ENCODE assay signal across 10 mouse cellular contexts in the genomic region with DNA sequence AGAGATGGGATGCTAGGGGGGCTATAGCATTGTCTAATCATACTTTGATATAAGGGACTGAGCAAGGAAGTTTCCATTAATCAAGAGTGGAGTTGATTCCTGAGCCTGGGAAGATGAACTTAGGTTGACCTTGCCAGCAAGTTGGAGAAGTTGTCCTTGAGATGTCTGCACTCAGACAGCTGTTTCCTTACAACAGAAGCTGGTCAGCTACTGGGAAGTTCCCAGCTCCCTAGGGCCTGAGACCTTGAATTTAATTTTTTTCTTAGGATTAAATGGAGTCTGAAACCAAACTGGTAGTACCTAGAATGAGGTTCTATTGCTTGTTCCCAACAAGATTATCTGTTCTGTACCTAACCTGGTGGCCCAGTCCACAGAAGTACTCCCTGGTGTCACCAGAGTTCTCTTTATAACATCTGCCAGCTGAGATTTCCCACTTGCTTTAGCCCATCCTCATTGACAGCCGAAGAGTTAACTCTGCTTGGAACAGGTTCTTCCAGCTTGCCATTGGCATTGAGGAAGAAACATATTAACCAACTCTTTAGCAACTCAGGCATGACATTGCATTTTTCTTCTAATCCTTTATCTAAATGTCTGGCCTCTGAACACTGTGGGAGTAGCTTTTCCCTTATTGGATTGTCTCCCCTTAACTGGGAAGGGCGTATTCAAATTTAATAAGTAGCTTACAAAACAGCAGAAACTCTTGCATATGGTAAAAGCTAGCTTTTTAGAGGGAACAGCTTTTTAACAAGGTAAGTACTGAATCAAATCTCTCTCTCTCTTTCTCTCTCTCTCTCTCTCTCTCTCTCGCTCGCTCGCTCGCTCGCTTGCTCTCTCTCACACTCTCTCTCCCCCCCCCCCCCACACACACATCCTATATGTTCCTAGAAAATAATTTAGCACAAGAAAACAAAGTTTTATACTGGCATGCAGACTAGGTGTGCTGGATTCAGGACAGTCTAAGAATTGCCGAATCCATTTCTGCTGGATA. TPM values are rescaled to one million over a fixed set of nuclear protein-coding genes. Genes with fewer than 3 reads are reported as not detected.
DNase-seq lines count a peak whose midpoint lies in the region; ATAC-seq and TF ChIP-seq lines count a peak whose summit lies in the region.
"Had no signal": no experiment of that assay in that cellular context is flagged by ENCODE, and none has a peak within 500 bp of the region (broad histone marks: within the 10 kb centered on the region; RNA-seq: fewer than 3 reads in every experiment).

A gene (plus strand): TSS at position 679 of the 988 bp plus-strand sequence.

- peak within 1 kb of the TSS; percentile 47 for H3K4me2 ChIP-seq in intestine, postnatal 0 days (replicated peaks; ENCODE audit: low read depth)
- no peak within 1 kb of the TSS for H3K4me2 ChIP-seq in hindbrain, postnatal 0 days (ENCODE audit: low read depth, low read length)

- no peaks in the 10 kb centered on the region for H3K9me3 ChIP-seq in heart, embryonic 10.5 days
- no peaks in the 10 kb centered on the region for H3K9me3 ChIP-seq in intestine, postnatal 0 days (ENCODE audit: control insufficient read depth)
- no peaks in the 10 kb centered on the region for H3K9me3 ChIP-seq in hindbrain, postnatal 0 days (ENCODE audit: low read length)

- no peaks in the 10 kb centered on the region for H3K27me3 ChIP-seq in heart, embryonic 10.5 days (ENCODE audit: insufficient read depth, poor library complexity, severe bottlenecking)
- no peaks in the 10 kb centered on the region for H3K27me3 ChIP-seq in intestine, postnatal 0 days (replicated peaks; ENCODE audit: control insufficient read depth, insufficient read depth, low read length)
- no peaks in the 10 kb centered on the region for H3K27me3 ChIP-seq in hindbrain, postnatal 0 days (ENCODE audit: insufficient read depth, low read length)

- no peak within 1 kb of the TSS for H3K27ac ChIP-seq in heart, embryonic 10.5 days
- H3K27ac ChIP-seq in intestine, postnatal 0 days (ENCODE audit: low read depth, low read length), result no peak within 1 kb of the TSS; the same call in 1 of the 2 replicates
- H3K27ac ChIP-seq in hindbrain, postnatal 0 days, result no peak within 1 kb of the TSS

- H3K4me3 ChIP-seq in heart, embryonic 10.5 days, result no peak within 1 kb of the TSS
- H3K4me3 ChIP-seq in intestine, postnatal 0 days (ENCODE audit: low read depth, low read length), result no peak within 1 kb of the TSS
- H3K4me3 ChIP-seq in hindbrain, postnatal 0 days (ENCODE audit: low read length), result no peak within 1 kb of the TSS
- H3K4me3 ChIP-seq: myocyte had no signal

- WGBS in heart, embryonic 10.5 days, result 70% methylated on average over 8 of the region's 8 CpGs
- 57% methylated on average over 8 of the region's 8 CpGs for WGBS in intestine, postnatal 0 days
- 90% methylated on average over 8 of the region's 8 CpGs for WGBS in hindbrain, postnatal 0 days

- peak; percentile 97 for ATAC-seq in intestine, postnatal 0 days
- no peak for ATAC-seq in hindbrain, postnatal 0 days

- no peak for TF ChIP-seq CTCF in intestine, postnatal 0 days (IDR thresholded peaks at IDR 0.05; ENCODE audit: low read depth)
- no peak for TF ChIP-seq CTCF in hindbrain, postnatal 0 days (IDR thresholded peaks at IDR 0.05; ENCODE audit: low read depth)

- no peak within 1 kb of the TSS for H3K9ac ChIP-seq in intestine, postnatal 0 days (ENCODE audit: low read depth, low read length)
- H3K9ac ChIP-seq in hindbrain, postnatal 0 days (replicated peaks; ENCODE audit: low read length), result no peak within 1 kb of the TSS

- no peaks in the 10 kb centered on the region for H3K4me1 ChIP-seq in heart, embryonic 10.5 days
- H3K4me1 ChIP-seq in intestine, postnatal 0 days (replicated peaks; ENCODE audit: control insufficient read depth, insufficient read depth, low read length), result peaks cover 7% of the 10 kb centered on the region; the same call in 1 of the 2 replicates
- H3K4me1 ChIP-seq in hindbrain, postnatal 0 days (ENCODE audit: insufficient read depth, low read length), result no peaks in the 10 kb centered on the region

- H3K36me3 ChIP-seq in heart, embryonic 10.5 days, result no peaks in the 10 kb centered on the region
- no peaks in the 10 kb centered on the region for H3K36me3 ChIP-seq in intestine, postnatal 0 days (ENCODE audit: control insufficient read depth, insufficient read depth)
- no peaks in the 10 kb centered on the region for H3K36me3 ChIP-seq in hindbrain, postnatal 0 days (ENCODE audit: insufficient read depth, low read length)

- peak; percentile 28 for DNase-seq in heart, adult 8-10 months (ENCODE audit: low spot score)
- DNase-seq in heart, embryonic 10.5 days (ENCODE audit: low spot score), result no peak
- DNase-seq in adrenal gland, adult 8-10 months, result no peak
- DNase-seq in lung, postnatal 25 days (ENCODE audit: low spot score), result peak; percentile 81
- DNase-seq in gastrocnemius, postnatal 4 days (ENCODE audit: low spot score in 2 of 2), result no peak
- no peak for DNase-seq in layer of hippocampus, adult 11-12 months (ENCODE audit: low spot score)
- no peak for DNase-seq in hindbrain, postnatal 0 days (ENCODE audit: low spot score)
- DNase-seq: right cerebral cortex, postnatal 4 days had no signal

RNA-seq across cellular contexts. Expression of the gene that starts here (rescaled TPM):
- total RNA-seq in heart, adult 8-10 months (2022), result 10 to 100 TPM in 3 of 4 experiments, 1 to 10 TPM in 1; 8.0 to 17.7 (median 12.2) TPM
- 0.51 TPM in 1 of 2 replicates, not detected in the other for polyA plus RNA-seq in heart, embryonic 10.5 days (2016; fragmentation: Nextera tagmentation; extraction: Ambion mirVana)
- total RNA-seq in adrenal gland, adult 8-10 months (2022), result 10 to 100 TPM; 11.7 to 40.3 (median 27.6) TPM
- 25.6 and 25.9 TPM in 2 replicates for polyA plus RNA-seq in intestine, postnatal 0 days (2015; fragmentation: Nextera tagmentation; extraction: Ambion mirVana)
- total RNA-seq in gastrocnemius, postnatal 4 days (2021), result 1 to 10 TPM in 1 of 2 experiments, not detected in 1; 1.0 TPM
- total RNA-seq in hindbrain, postnatal 0 days (2014; rRNA removed), result 0.31 and 0.40 TPM in 2 replicates
- 0.74 and 0.78 TPM in 2 replicates for polyA plus RNA-seq in hindbrain, postnatal 0 days (2015; fragmentation: Nextera tagmentation; extraction: Ambion mirVana)

Comparison
In these comparisons a context has a peak if more than half of its experiments do, and no peak if none do; other contexts are left out.
1. RNA of the gene that starts here (polyA plus RNA-seq): 25.6 to 25.9 TPM in intestine, postnatal 0 days; 0.74 to 0.78 TPM in hindbrain, postnatal 0 days and 0.51 TPM in heart, embryonic 10.5 days; every median in the first group is over 10 times any median in the second.
2. DNase-seq: peak in heart, adult 8-10 months (single experiment) and lung, postnatal 25 days (single experiment); none in heart, embryonic 10.5 days (single experiment), adrenal gland, adult 8-10 months (single experiment), gastrocnemius, postnatal 4 days (0 of 2), layer of hippocampus, adult 11-12 months (single experiment) and hindbrain, postnatal 0 days (single experiment).